Comparison of ENCODE assay signal across 8 mouse cellular contexts in the genomic region with DNA sequence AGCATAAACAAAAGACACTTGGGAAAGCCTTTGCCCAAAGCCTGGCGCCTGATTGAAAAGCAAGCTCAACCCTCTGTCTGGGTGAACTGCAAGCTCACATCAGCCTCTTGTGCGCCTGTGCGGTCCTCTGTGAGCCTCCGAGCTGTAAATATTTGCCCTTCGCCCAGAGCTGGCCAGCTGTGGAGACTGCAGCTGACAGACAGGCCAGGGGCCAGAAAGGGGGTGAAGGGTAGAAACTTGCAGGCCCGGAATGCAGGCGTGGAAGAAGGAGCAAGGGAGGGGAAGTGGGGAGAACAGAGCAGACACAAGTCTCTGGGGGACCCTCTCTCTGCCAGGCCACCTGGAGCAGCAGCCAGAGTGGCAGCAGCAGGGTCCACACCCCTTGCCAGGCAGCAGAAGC. TPM values are rescaled to one million over a fixed set of nuclear protein-coding genes. Genes with fewer than 3 reads are reported as not detected.
DNase-seq lines count a peak whose midpoint lies in the region; ATAC-seq lines count a peak whose summit lies in the region.

No protein-coding gene starts in this region.

- DNase-seq in 3134 (ENCODE audit: extremely low read depth, insufficient read length, low spot score), result peak; percentile 14
- DNase-seq in kidney, adult 9 months, result peak; percentile 90
- no peak for DNase-seq in thymus, postnatal 14 days
- DNase-seq in cerebellum, adult 11-12 months, result no peak

- under 1% methylated on average over 7 of the region's 7 CpGs for WGBS in embryonic facial prominence, embryonic 12.5 days
- WGBS in heart, embryonic 11.5 days (ENCODE audit: insufficient replicate concordance), result 9% methylated on average over 7 of the region's 7 CpGs
- WGBS in lung, embryonic 15.5 days, result 3% methylated on average over 7 of the region's 7 CpGs
- WGBS in stomach, embryonic 14.5 days, result under 1% methylated on average over 7 of the region's 7 CpGs

- H3K27me3 ChIP-seq in embryonic facial prominence, embryonic 12.5 days, result no peaks in the 10 kb centered on the region
- H3K27me3 ChIP-seq in heart, embryonic 11.5 days (ENCODE audit: control insufficient read depth, insufficient read depth, low read length), result no peaks in the 10 kb centered on the region
- H3K27me3 ChIP-seq in lung, embryonic 15.5 days, result no peaks in the 10 kb centered on the region
- H3K27me3 ChIP-seq in stomach, embryonic 14.5 days (ENCODE audit: control insufficient read depth, insufficient read depth, low read length), result no peaks in the 10 kb centered on the region

- 0 out of 2 replicates have a peak, but pooled peaks cover 7% of the 10 kb centered on the region for H3K36me3 ChIP-seq in embryonic facial prominence, embryonic 12.5 days
- H3K36me3 ChIP-seq in heart, embryonic 11.5 days (ENCODE audit: control insufficient read depth, insufficient read depth, low read length), result 0 out of 2 replicates have a peak, but pooled peaks cover 4% of the 10 kb centered on the region
- H3K36me3 ChIP-seq in lung, embryonic 15.5 days, result no peaks in the 10 kb centered on the region
- no peaks in the 10 kb centered on the region for H3K36me3 ChIP-seq in stomach, embryonic 14.5 days (ENCODE audit: control insufficient read depth, insufficient read depth, low read length)

- H3K9ac ChIP-seq in embryonic facial prominence, embryonic 12.5 days, result peak overlapping the region; percentile 36
- H3K9ac ChIP-seq in heart, embryonic 11.5 days (ENCODE audit: low read depth, low read length), result peak overlapping the region; percentile 58; the same call in 1 of the 2 replicates
- H3K9ac ChIP-seq in lung, embryonic 15.5 days, result peak overlapping the region; percentile 27; the same call in 1 of the 2 replicates
- peak overlapping the region; percentile 34; the same call in 1 of the 2 replicates for H3K9ac ChIP-seq in stomach, embryonic 14.5 days (replicated peaks; ENCODE audit: low read depth, low read length)

- peaks cover 46% of the 10 kb centered on the region for H3K4me1 ChIP-seq in embryonic facial prominence, embryonic 12.5 days
- H3K4me1 ChIP-seq in heart, embryonic 11.5 days (ENCODE audit: control insufficient read depth, insufficient read depth, low read length), result peaks cover 22% of the 10 kb centered on the region
- H3K4me1 ChIP-seq in lung, embryonic 15.5 days, result peaks cover 58% of the 10 kb centered on the region
- peaks cover 26% of the 10 kb centered on the region for H3K4me1 ChIP-seq in stomach, embryonic 14.5 days (ENCODE audit: control insufficient read depth, insufficient read depth, low read length)

- H3K4me3 ChIP-seq in embryonic facial prominence, embryonic 12.5 days, result peak overlapping the region; percentile 85
- H3K4me3 ChIP-seq in heart, embryonic 11.5 days (ENCODE audit: low read depth, low read length), result peak overlapping the region; percentile 40
- H3K4me3 ChIP-seq in lung, embryonic 15.5 days, result peak overlapping the region; percentile 39
- H3K4me3 ChIP-seq in stomach, embryonic 14.5 days (ENCODE audit: low read depth, low read length), result peak overlapping the region; percentile 35

- 0 out of 2 replicates have a peak, but pooled peaks have one; percentile 16 for ATAC-seq in embryonic facial prominence, embryonic 12.5 days (ENCODE audit: insufficient number of reproducible peaks, insufficient read depth, low FRiP score, low TSS enrichment)
- no peak for ATAC-seq in heart, embryonic 11.5 days (replicated peaks; ENCODE audit: insufficient number of reproducible peaks, low FRiP score, low TSS enrichment)
- peak; percentile 84 for ATAC-seq in lung, embryonic 15.5 days (ENCODE audit: borderline replicate concordance, extremely low read depth, low FRiP score, low TSS enrichment)
- peak; percentile 68 for ATAC-seq in stomach, embryonic 14.5 days (ENCODE audit: insufficient number of reproducible peaks, insufficient read depth, low FRiP score, low read depth)

- peak overlapping the region; percentile 84 for H3K4me2 ChIP-seq in embryonic facial prominence, embryonic 12.5 days (replicated peaks)
- H3K4me2 ChIP-seq in heart, embryonic 11.5 days, result peak overlapping the region; percentile 74
- H3K4me2 ChIP-seq in lung, embryonic 15.5 days, result peak overlapping the region; percentile 66
- peak overlapping the region; percentile 60 for H3K4me2 ChIP-seq in stomach, embryonic 14.5 days (replicated peaks; ENCODE audit: low read depth, low read length)

- no peaks in the 10 kb centered on the region for H3K9me3 ChIP-seq in embryonic facial prominence, embryonic 12.5 days
- H3K9me3 ChIP-seq in heart, embryonic 11.5 days (replicated peaks; ENCODE audit: control insufficient read depth, low read length), result no peaks in the 10 kb centered on the region
- H3K9me3 ChIP-seq in lung, embryonic 15.5 days, result no peaks in the 10 kb centered on the region
- H3K9me3 ChIP-seq in stomach, embryonic 14.5 days (ENCODE audit: control insufficient read depth, low read depth, low read length), result no peaks in the 10 kb centered on the region

- peak overlapping the region; percentile 85 for H3K27ac ChIP-seq in embryonic facial prominence, embryonic 12.5 days
- peak overlapping the region; percentile 88 for H3K27ac ChIP-seq in heart, embryonic 11.5 days (ENCODE audit: low read depth, low read length)
- peak overlapping the region; percentile 93 for H3K27ac ChIP-seq in lung, embryonic 15.5 days
- H3K27ac ChIP-seq in stomach, embryonic 14.5 days (ENCODE audit: low read length), result peak overlapping the region; percentile 94

RNA-seq across cellular contexts. Expression of gene Pdzrn3, which starts 3.0 kb away (rescaled TPM):
- polyA plus RNA-seq in embryonic facial prominence, embryonic 12.5 days (2016; fragmentation: Nextera tagmentation; extraction: Ambion mirVana), result 16.5 and 17.3 TPM in 2 replicates
- 9.5 and 10.5 TPM in 2 replicates for polyA plus RNA-seq in heart, embryonic 11.5 days (2014; fragmentation: Nextera tagmentation; extraction: Ambion mirVana)
- polyA plus RNA-seq in lung, embryonic 15.5 days (2015; fragmentation: Nextera tagmentation; extraction: Ambion mirVana), result 9.7 and 11.0 TPM in 2 replicates
- polyA plus RNA-seq in stomach, embryonic 14.5 days (2014; fragmentation: Nextera tagmentation; extraction: Ambion mirVana), result 18.3 and 18.9 TPM in 2 replicates

Comparison
In these comparisons a context has a peak if more than half of its experiments do, and no peak if none do; other contexts are left out.
1. DNase-seq: peak in 3134 (single experiment) and kidney, adult 9 months (single experiment); none in thymus, postnatal 14 days (single experiment) and cerebellum, adult 11-12 months (single experiment).
2. H3K4me3 ChIP-seq: peak in every context shown above with its lines; median percentile 85 in embryonic facial prominence, embryonic 12.5 days; 40 in heart, embryonic 11.5 days; 39 in lung, embryonic 15.5 days; 35 in stomach, embryonic 14.5 days.
3. Peak in every context shown above with its lines, with median percentiles within 50 percentile points of each other: H3K27ac ChIP-seq, H3K4me2 ChIP-seq and H3K9ac ChIP-seq.